26 mouse cellular contexts compared by ENCODE assay signal in the genomic region with DNA sequence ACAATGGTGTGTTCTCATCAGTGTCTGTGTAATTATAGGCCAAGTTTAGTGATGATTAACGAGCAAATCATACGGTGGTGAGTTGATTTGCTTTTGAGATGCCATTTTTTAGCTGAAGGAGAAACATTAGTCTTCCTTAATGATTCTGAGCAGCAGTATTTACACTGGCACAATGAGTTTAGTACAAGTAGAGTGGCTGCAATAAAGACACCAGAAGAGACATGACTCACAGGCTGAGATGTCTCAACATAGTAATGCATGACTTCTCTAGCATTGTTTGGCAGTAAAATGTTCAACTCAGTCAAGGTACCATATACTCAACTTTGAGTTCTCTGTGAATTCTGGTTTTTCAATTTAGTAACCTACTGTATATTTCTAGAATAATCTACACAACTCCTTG.
"Had no signal": no experiment of that assay in that cellular context is flagged by ENCODE, and none has a peak within 500 bp of the region (broad histone marks: within the 10 kb centered on the region; RNA-seq: fewer than 3 reads in every experiment).

No protein-coding gene starts in this region.

- H3K4me3 ChIP-seq: gastrocnemius, adult 2 months; heart, embryonic 10.5 days; heart, embryonic 12.5 days; hindbrain, embryonic 13.5 days; hindbrain, embryonic 15.5 days; kidney, embryonic 15.5 days; limb, embryonic 13.5 days; limb, embryonic 15.5 days; liver, embryonic 12.5 days had no signal

- H3K4me2 ChIP-seq: heart, embryonic 12.5 days; hindbrain, embryonic 13.5 days; hindbrain, embryonic 15.5 days; kidney, embryonic 15.5 days; limb, embryonic 13.5 days; limb, embryonic 15.5 days; liver, embryonic 12.5 days had no signal

- H3K9ac ChIP-seq: heart, embryonic 12.5 days; hindbrain, embryonic 13.5 days; hindbrain, embryonic 15.5 days; kidney, embryonic 15.5 days; limb, embryonic 13.5 days; limb, embryonic 15.5 days; liver, embryonic 12.5 days; liver, embryonic 14.5 days had no signal

- ATAC-seq: hindbrain, postnatal 0 days; intestine, embryonic 16.5 days; liver, embryonic 12.5 days had no signal

- H3K27ac ChIP-seq: gastrocnemius, adult 2 months; heart, embryonic 10.5 days; hindbrain, embryonic 13.5 days; hindbrain, embryonic 15.5 days; hindbrain, postnatal 0 days; kidney, embryonic 15.5 days; kidney, postnatal 0 days; limb, embryonic 13.5 days; limb, embryonic 15.5 days; liver, embryonic 12.5 days; liver, embryonic 14.5 days had no signal

- H3K9me3 ChIP-seq: heart, embryonic 10.5 days; heart, embryonic 12.5 days; hindbrain, embryonic 13.5 days; hindbrain, embryonic 15.5 days; kidney, embryonic 15.5 days; limb, embryonic 13.5 days; limb, embryonic 15.5 days; liver, embryonic 12.5 days had no signal

- H3K36me3 ChIP-seq: heart, embryonic 10.5 days; heart, embryonic 12.5 days; hindbrain, embryonic 13.5 days; hindbrain, embryonic 15.5 days; kidney, embryonic 15.5 days; limb, embryonic 13.5 days; limb, embryonic 15.5 days; liver, embryonic 12.5 days had no signal

- H3K27me3 ChIP-seq: heart, embryonic 12.5 days had no signal

- DNase-seq: gastrocnemius, adult 2 months; gastrocnemius, postnatal 10 days; gastrocnemius, postnatal 25 days; heart, adult 18-20 months; heart, postnatal 14 days; heart, postnatal 36 days; kidney, adult 11 months; kidney, adult 2 months; kidney, adult 9 months; kidney, postnatal 14 days; kidney, postnatal 36 days; layer of hippocampus, adult 9-11 months; layer of hippocampus, postnatal 36 days; left cerebral cortex, postnatal 4 days had no signal

- H3K4me1 ChIP-seq: heart, embryonic 10.5 days; heart, embryonic 12.5 days; hindbrain, embryonic 13.5 days; hindbrain, embryonic 15.5 days; kidney, embryonic 15.5 days; limb, embryonic 13.5 days; limb, embryonic 15.5 days; liver, embryonic 12.5 days had no signal
